Mouse (Mus musculus): ENCODE results near the gene Zmiz1.

The Zmiz1 gene

DNA sequence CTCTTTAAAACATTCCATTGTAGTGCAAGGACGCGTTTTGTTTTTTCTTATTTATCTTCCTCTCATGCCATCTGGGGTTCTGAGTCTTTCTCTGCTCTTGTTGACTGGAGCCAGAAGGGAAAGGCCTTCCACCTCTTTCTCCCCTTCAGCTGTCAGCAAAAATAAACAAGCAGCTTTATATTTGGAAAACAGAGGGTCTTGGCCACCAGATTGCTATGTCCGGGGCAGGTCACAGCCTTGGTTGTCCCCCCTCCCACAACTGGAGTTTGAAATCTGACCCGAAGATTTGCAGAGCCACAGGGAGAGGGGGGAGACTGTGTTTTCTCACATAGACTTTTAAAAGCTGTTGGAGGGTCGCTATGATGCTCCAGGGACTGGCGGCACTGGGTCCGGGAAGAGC is 96.9 kb downstream of the Zmiz1 start:
- no peak for DNase-seq (ENCODE audit: low spot score in 2 of 2)

DNA sequence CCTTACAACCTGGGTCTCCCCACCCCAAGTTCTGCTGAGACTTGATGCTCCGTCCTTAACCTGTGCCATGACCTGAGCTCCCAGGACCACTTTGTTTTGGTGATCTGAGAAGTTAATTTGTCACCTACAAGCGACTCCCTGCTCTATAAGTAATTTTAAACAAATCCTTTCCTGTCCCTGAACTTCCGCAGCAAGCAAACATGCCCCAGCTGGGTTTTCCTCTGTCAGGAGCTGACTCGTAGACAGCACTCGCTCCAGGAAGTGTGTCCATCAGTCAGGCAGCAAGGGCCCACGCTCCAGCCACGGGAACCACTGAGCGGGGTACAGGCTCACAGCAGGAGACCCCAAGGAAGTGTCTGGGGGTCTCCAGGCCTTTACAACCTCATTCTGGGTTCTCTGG is 98.0 kb downstream of the Zmiz1 start:
- no peak for DNase-seq (ENCODE audit: low spot score in 2 of 2)

DNA sequence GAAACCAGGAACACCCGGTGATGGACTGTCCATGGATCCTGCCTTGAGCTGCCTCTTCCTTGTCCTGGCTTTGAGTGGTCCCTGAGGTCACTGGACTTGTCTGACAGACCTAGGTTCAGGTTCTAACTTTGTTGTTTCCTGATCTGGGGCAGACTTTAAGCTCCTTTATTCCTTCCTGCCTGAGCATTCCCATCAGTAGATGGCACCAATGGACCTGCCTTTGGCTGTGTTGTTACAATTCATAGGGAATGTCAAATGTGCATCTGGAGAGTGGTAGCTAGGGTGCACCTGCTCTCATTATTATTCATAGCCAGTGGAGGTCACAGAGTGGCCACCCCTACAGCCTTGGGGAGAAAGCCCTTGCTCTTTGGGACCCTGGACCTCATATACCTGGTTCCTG is 99.5 kb downstream of the Zmiz1 start:
- no peak for DNase-seq (ENCODE audit: low spot score in 2 of 2)

DNA sequence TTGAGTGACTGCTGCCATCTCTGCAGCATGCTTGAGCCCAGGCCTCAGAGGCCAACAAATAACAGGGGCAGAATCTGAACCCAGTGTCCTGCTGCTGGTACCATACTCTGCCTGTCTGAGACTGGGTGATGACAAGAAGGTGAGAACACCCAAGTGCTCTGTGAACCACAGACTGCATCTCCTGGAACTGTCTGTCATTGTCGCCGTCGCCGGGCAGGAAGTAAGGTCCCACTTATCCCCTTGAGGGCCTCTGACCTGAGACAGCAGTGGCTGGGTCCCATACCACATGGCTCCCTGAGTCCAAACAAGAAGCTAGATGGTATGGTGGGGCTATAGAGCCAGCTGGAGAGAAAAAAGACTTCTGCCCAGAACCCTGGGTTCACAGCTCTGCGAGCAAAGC is 100.9 kb downstream of the Zmiz1 start:
- DNase-seq (ENCODE audit: low spot score in 2 of 2) = no peak

DNA sequence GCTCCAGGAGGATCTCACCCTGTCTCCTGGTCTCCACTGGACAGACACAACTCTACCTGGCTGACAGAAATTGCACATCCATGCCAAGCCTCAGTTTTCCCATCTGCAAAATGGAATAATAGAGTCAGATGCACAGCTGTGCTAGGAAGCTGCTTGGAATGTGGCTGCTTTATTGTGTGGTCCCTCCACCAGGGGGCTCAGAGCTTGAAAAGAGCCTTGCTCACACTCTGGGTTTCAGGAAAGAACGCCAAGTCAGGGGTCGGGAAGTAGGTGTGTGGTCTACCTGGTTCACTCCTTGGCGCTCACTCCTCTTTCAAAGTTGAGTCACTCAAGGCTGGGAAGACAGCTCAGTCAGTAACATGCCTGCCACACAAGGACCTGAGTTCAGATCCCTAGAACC is 101.9 kb downstream of the Zmiz1 start:
- DNase-seq (ENCODE audit: low spot score in 2 of 2) = no peak

DNA sequence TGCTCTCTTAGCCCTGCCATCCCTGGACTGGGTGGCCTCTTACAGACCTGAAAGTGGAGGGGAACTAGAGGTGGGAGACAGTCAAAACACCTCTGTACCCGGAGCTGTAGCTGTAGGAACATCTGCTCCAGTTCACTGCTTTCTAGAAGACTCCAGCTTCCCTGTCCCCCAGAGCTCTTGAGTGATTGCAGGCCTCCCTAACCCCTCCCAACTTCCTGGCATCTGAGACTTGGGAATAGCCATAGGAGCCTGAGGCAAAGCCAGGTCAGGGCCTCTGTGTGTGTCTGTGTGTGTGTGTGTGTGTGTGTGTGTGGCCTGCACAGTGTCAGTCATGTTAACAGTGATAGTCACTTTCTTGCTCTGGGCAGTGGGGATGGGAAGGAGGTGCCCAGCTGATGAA is 102.7 kb downstream of the Zmiz1 start:
- DNase-seq (ENCODE audit: low spot score in 2 of 2) = no peak

DNA sequence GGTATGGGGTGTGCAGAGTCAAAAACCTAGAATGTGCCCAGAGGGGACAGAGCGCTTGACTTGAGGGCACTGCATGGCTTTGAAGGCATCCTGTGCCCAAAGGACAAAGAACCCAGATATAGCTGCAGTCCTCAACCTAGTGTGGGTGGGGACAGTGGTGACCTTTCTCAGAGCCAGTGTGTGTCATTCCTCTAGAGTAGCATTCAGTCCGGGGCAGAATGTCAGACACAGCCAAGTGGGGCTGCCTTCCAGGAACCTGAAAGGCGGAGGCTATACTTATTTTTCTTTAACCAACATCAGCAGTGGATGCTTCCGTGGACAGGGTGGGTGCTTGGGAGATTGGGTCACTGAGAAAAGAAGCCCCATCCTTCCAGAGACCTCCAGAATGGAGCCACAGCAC is 103.5 kb downstream of the Zmiz1 start:
- no peak for DNase-seq (ENCODE audit: low spot score in 2 of 2)

DNA sequence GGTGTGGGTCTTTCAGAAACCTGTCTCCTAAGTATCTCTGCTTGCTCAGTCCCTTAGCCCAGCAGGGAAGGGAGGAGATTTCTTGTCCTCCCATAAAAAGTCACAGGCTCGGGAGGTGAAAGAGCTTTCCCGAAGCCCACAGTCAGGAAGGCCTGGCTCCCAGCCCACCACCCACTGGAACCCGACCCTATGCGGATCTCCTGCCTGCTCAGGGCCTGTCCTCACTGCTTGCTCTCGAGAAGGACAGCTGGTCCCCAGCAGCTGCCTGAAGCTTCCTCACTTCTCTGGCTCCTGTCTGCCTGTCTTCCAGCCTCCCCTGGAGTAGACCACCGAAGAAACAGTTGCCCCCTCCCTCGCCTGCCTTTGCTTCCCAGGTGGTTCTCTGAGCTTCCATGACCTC is 103.9 kb downstream of the Zmiz1 start:
- DNase-seq (ENCODE audit: low spot score in 2 of 2) = no peak

DNA sequence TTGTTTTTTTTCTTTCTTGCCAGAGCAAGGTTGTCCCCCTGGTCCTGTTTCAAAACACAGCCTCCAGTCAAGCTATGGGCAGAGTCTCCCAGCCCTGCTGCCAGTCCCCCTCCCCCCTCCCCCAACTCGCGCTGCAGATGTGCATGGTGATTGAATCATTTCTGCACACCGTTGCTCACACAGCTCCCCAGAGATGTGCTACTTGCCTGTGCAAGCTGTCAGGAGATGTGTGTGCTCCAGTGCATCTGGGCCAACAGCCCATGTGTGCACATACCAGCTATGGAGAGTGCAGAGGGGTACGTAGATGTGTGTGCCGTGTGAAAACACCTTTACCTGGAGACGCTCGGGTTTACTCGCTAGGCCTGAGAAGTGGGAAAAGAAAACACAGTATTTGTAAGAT is 105.6 kb downstream of the Zmiz1 start:
- DNase-seq (ENCODE audit: low spot score in 2 of 2) = no peak

DNA sequence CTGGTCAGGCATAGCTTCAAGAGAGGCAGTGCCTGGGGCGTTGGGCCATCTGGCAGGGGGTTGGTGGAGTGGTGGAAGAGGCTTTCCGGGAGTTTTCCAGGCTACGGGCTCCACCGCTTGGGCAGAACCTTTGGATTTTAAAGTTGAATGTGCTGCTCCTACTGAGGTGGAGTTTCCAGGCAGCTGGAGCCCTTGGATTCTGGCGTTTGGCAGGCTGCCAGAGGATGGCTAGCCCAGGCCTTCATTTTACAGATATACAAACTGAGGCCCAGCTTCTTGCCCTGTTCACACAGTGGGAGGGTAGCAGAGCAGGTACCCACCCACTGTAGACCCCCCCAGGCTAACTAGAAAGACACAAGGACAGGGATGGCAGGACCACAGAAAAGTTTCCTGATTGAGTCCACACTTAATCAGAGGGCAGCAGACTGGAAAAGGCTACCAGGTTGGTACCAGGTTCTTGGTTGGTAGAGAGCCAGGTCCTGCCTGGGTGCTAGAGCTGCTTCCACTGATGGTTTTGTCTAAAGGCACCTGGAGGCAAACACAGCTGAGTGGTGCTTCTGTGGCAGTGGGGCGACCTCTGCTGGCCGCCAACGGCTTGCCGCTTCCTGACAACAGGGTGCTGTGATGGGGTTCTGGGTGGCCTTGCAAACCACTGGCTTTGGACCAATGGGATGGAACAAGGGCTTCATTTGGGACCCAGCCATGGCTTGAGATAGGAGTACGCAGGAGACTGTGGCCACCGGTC is 106.5 kb downstream of the Zmiz1 start:
- DNase-seq (ENCODE audit: low spot score in 2 of 2) = peak; percentile 76 to 84

DNA sequence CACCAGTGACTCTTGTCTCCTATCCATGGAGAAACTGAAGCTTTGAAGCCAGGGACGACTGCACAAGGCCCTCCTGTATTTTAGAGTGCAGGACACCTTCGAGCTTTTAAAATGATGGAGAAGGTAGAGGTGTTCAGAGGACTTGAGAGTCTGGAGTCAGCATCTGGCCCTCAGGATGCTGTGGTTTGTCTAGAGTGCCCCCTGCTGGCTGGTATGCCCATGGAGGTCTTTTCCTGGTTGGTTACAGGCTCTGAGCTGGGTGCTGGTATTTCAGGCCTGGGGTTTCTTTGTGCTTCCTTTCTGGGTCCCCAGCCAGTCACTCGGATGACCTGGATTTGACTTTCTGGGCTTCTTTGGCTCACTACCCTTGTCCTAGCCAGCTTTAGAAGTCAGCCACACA is 108.3 kb downstream of the Zmiz1 start:
- DNase-seq (ENCODE audit: low spot score in 2 of 2) = peak in 1 of 2 experiments; percentile 59

DNA sequence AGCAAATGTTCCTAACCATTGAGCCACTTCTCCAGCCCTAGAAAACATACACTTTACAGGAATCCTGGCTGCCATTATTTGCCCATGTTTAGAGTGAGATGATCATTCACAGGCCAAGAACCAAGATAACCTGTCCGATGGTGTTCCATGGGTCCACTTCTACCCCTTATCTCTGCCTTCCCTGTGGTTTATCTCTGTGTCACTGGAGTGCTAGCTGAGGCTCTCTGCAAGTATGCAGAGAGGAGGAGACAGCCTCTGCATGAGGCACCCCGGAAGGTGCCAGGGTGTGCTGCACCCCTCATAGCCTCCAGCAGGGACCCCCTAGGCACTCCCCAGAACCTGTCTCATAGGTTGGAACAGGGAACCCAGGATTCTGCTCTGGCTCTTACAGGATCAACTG is 108.9 kb downstream of the Zmiz1 start:
- no peak for DNase-seq (ENCODE audit: low spot score in 2 of 2)

DNA sequence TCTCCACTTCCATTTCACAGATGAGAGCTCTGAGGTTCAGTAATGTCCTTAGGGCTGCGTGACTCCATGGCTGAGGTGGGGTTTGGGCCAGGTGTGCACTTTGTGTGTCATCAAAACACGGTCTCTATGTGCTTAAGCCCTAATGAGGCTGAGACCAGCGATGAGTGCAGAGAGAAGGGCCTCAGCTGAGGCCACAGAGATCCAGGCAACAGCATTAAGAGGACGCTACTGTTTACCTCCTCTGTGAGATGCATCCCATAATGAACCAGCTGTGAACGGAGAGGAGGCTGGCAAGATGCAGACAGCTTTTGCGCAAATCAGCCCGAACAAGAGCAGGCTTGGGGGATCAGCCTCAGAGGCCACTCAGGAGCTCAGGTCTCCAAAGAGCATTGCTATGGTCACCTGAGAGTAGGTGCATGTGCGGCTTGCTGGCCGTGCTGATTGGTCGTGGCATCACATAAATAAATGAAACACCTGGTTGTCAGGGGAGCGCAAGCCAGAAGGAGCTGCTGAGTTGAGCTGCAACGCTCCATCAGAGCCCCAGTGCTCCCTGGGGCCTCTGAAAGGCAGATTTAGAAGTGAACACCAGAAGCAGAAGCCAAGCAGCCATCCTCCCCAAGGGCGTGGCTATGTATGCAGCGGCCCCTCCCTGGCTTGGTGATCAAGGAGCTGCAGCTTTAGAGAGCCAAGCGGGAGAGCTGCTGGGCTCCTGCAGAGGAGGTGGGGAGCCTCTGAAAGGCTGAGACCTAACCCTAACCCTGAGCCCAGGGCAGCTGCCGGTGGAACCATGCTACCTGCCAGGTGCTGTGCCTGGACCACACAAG is 115.3 kb downstream of the Zmiz1 start:
- DNase-seq (ENCODE audit: low spot score in 2 of 2) = no peak

DNA sequence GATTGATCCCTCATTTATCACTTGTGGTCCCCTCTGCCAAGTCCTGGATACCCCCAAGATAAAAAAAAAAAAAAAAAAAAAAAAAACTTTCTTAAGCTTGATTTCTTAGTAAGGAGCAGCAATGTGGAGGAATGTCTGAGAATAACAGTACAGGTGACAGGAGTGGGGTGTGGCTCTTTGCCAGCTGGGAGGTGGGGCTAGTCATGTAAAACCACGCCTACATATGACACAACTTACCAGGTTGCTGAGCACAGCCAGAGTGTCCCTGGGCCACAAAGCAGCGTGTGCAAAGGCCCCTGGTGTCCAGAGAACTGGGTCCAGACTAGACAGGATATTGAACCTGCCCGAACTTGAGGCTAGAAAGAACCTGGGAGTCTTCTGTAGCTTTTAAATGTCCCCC is 117.7 kb downstream of the Zmiz1 start:
- DNase-seq (ENCODE audit: low spot score in 2 of 2) = no peak

DNA sequence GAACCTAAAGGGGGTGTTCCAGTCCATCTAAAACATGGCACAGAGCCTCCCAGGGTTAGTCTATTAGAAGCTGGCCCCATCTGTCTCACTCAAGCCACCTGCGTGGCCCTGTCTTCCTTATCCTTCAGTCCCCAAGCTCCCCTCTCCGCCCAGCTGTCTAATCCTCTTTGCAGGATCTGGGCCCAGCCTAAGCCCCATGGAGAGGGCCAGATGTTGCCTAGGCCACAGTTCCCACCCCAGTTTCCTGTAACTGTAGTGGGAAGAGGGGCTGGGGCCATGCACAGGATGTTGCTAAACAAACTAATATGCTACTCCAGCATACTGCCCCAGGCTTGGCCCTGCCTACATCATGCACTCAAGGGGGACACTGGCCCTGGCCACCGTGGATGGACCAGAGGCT is 118.4 kb downstream of the Zmiz1 start:
- DNase-seq (ENCODE audit: low spot score in 2 of 2) = no peak

DNA sequence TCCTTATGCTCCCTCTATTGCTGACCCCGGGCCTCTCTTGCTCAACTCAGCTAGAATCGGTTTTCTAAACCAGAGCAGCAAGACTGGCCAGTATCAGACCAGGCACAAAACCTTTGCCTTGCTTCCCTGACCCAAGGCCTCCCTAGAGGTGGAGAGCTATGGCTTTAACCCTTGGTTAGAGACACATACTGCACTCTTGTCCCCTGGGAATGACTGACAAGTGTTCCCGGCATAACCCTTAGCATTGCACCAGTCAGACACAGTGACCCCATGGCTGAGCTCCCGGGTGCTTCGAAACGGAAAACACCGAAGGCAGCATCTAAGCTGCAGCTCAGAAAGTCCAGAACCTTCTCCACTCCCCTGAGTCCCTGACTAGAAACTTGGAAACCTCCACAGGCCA is 120.6 kb downstream of the Zmiz1 start:
- DNase-seq (ENCODE audit: low spot score in 2 of 2) = no peak

DNA sequence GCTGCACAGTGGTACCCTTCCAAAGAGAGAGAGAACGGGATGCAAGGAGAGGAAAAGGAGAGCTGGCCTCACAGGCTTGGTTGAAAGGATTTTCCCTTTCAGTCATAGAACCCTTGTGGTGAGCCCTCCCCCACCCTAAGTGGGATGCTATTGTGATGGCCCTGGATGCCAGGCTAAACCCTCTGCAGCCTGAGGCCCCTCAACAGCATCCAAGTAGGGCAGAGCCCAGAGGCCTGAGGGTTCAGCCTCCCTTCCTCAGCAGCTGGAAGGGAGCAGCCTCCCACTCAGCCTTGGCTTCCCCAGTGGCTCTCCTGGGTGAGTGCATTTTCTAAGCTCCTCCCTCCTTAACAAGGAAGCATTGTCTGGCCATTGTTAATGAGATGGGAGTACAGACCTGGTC is 121.4 kb downstream of the Zmiz1 start:
- no peak for DNase-seq (ENCODE audit: low spot score in 2 of 2)

DNA sequence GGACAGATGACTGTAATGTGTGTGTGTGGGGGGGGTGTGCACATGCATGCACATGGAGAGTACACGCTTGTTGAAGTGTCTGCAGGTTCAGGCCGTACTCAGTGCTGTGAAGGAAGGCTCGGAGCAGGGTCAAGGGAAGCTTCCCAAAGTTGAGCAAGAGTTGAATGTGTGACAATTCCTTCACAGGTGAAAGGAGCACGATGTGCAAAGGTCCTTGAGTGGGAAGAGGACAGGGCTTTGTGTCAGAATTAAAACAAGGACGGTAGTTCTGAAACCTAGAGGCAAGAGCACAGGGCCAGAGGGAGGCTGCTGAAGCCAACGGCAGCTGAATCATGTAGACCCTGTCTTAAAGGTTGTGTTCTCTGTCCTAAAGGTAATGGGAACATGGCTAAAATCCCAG is 123.6 kb downstream of the Zmiz1 start:
- DNase-seq (ENCODE audit: low spot score in 2 of 2) = no peak

DNA sequence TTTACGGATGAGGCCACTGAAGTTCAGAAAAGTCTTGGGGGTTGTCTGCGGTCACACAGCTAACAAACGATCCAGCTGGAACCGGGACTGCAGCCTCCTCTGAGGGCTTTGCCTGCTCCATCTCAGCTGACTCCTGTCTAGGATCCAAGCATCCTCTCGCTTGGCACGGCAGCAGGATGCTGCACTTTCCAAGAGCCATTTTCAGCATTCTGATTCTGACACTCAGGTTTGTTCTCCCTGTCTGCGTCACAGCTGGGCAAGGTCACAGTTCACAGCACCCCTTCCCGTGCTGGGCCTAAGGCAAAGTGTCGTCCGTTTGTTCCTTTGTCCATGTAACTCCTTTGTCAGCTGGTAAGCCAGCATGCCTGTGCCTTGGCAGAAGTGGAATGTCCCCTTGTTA is 124.9 kb downstream of the Zmiz1 start:
- no peak for DNase-seq (ENCODE audit: low spot score in 2 of 2)

DNA sequence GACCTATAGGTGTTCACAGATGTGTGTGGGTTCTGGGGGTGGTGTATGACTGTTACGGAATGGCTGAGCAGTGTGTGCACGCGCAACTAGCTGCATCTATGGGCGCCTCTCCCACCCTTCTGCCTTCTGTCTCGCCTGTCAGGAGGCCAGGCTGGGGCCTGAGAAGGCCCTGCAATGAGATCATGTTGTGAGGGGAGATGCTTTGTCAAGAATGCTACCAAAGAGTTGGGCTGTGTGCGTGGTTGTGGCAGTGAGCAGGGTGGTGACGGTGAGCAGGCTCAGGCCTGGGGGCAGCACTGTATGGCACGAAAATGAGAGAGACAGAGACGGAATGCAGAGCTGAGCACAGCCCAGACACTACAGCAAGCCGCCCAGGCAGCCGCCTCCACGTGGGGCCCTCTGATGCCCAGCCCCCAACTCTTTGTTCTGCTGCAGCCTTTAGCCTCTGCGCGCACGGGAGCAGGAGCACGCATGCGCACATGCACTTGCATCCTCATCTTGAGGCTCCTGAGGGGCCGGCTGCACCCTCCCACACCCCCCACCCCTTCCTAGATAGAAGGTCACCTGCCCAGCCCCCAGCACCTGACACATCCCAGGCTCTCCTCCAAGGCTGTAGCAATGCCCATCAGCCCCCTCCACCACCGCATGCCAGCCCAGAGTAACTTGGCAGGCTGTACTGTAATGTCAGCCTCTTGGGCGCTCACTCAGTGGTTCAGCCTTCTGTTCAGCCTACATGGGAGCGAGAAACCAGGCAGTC is 126.7 kb downstream of the Zmiz1 start:
- peak in 1 of 2 experiments; percentile 74 for DNase-seq (ENCODE audit: low spot score in 2 of 2)

DNA sequence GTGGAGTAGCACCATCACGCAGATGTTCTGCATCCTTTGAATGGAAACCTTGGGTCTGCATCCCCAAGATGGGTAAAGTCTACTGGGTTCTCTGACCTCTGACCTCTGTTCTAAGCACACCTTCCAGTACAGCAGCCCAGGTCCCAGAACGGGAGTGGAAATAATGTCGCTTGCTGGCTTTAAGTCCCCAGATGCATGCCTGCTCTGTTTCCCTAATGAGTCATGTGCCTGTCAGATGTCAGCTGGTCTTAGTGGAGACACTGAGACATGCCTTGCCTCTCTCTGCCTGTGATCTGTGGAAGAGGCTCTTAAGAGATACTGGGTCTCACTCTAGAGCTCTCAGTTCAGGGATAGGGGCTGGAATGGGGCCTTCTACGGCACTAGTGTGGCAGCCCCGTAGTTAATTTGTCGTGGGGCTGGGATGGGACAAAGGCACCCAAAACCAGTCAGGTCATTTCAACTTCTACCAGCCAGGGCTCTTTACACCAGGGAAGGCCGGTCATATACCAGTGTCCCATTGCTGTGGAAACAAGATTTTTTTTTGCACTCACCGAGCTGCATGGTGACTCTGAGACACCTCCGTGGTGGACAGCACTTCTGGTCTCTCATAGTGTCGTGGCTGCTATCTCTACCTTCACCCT is 128.0 kb downstream of the Zmiz1 start:
- no peak for DNase-seq (ENCODE audit: low spot score in 2 of 2)

DNA sequence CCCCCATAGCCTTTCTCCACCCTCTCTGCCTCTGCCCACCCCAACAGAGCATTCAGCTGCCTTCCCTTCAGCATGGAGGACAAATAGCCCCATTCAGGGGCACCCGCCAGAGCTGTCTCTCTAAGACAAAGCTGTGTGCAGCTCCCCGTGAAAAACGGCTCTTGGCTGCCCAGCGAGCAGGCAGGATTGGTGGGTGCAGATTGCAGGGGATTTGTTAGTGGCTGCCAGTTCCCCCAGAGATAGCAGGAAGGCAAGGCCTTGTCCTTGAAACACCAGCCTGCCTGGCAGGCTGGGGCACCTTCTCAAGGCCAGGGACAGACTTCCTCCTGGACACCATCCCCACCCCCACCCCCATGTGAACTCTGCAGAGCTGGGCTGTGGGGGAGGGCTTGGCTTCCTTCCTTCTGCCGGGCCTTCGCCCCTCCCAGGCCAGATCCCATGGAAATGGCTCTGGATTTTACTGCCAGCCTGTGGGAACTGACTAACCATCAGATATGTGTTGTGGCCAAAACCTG is 128.6 kb downstream of the Zmiz1 start:
- DNase-seq (ENCODE audit: low spot score in 2 of 2) = peak in 1 of 2 experiments; percentile 58
